Mouse (Mus musculus): Measurements from ENCODE around the gene Slc19a2.

Gene Slc19a2

DNA sequence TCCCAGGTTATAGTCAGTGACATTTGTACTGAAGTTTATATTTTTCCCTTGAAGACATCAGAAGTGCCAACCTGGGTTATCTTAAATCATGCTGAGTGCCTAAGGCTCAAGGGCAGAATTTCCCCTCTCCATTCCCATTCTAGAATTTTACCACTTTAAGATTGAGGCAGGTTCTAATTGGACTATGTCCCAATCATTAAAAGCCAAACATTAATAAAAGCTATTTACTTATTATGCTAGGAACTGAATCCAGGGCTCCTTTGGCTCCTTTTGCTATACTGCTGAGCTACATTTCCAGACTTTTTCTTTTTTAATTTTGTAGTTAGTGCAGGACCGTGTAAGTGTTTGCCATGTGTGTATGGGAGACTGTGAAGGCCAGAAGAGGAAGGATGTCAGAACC, 2.6 kb downstream of the Slc19a2 start:
- no peak for DNase-seq (ENCODE audit: extremely low read depth, low read depth, low spot score)

DNA sequence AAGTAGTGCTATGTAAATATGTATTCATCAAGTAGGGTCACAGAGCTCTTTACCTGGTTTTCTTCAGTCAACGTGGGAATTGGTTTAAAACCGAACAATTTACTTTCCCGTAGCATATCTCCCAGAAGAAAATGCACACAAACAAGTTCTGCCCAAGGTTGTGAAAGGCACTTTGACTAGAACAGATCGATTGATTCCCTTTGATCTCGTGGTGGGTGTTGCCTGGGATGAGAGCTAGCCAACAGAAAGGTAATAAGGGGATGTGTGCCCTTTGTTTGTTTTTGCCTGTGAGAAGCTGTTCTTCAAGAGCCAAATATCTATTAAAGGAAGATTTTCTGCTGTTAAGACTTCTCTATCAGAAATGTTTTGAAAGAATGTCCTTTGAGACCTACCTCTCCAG, 3.7 kb downstream of the Slc19a2 start:
- DNase-seq (ENCODE audit: extremely low read depth, low read depth, low spot score) = no peak

DNA sequence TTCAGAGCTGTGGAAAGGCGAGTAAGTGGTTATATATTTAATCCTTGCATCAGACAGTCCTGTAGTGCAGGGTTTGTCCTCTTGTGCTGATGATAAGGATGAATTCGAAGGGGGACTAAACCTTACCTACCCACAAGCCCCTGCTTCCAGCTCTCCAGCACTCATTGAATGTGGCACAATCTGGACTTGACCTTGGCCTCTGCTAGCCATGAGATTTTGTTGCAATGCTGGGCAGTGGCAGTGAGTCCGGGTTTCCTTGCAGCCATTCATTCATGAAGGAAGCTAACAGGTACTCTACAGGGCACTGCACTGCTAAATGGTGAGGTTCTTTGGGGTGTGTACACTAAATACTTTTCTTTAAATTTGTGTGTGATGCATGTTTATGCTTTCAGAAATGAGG, 6.0 kb downstream of the Slc19a2 start:
- DNase-seq (ENCODE audit: extremely low read depth, low read depth, low spot score) = no peak

DNA sequence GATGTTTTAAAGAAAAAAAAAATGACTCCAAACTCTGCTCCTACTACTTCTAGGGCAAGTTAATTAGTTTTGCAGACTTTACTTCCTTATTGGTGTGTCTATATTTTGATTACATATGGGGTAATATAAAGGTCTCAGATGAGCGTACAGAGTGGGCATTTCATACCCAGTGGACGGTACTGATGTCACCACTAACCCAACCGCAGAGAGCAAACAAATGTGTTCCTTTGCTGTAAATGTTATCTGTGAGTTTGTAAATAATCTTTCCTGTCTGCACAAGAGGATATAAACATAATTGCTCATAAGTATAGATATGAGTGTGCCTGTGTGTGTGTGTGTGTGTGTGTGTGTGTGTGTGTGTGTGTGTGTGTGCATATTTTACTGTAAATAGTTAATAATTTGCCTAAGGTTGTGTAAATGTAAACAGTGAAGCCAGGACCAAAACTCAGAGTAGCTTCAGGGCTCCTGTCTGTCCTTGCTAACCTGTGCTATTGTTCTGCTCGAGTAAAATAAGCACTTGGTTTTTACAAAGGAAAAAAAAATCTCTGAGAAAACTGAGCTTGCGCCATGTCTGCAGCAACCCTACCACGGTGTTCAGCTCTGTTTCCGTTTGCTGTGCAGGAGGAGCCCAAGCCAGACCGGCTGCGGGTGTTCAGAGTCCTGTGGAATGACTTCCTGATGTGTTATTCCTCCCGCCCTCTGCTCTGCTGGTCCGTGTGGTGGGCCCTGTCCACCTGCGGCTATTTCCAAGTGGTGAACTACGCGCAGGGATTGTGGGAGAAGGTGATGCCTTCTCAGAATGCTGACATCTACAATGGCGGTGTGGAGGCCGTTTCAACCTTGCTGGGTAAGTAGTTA, 11.6 kb downstream of the Slc19a2 start:
- DNase-seq (ENCODE audit: extremely low read depth, low read depth, low spot score) = no peak

DNA sequence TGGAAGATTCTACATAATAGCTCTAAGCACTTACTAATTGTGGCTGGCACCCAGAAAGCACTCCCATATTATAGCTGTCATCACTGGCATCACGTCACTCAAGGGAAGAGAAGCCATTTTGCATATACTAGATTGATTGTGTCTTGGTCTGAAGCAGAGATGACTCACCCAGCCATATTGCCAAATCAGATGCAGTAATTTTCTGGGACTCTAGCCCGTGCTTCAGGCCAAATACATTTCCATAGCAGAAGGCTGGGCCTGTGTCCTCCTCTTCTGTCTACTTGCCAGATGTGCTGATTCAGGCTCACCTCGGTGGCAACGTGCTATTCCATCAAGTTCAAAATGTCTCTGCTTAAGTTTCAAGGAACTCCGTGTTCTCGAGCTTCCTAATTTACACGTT, 12.7 kb downstream of the Slc19a2 start:
- DNase-seq (ENCODE audit: extremely low read depth, low read depth, low spot score) = peak; percentile 93

DNA sequence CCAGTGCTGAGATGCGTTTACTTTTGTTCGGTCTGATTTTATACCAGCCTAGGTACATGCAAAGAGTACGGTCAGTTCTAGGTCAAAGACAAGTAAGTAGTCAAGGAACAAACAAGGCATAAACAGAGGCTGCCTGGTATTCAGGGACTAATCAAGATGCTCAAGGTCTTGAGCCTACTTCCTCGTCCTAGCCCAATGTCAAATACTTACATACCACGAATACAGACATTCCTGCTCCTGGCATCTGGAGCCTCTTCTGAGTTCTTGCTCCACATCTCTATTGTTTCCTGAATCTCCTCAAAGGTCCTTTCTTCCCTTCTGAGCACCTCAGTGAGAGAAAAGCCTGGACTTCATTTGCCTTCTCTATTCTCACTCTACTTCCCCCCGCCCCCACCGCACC, 22.1 kb downstream of the Slc19a2 start:
- no peak for DNase-seq (ENCODE audit: extremely low read depth, low read depth, low spot score)

DNA sequence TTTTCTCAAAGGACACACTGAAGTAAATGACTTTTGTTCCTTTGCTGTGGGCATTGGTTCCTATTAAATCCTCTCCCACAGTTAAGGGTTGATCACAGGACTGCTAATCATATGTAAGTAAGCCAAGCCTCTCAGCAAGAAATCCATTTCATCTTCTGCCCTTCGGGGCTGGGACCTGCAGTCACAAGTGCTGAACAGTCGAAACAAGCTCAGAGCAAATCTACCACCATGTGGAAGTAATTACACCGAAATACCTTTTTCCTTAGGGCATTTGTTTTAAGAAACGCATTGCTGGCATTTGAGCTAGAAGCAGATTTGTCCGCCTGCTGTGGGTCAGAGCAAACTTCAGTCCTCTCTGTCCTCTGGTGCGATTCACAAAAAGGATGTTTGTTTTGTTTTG, 24.8 kb downstream of the Slc19a2 start:
- no peak for DNase-seq (ENCODE audit: extremely low read depth, low read depth, low spot score)

DNA sequence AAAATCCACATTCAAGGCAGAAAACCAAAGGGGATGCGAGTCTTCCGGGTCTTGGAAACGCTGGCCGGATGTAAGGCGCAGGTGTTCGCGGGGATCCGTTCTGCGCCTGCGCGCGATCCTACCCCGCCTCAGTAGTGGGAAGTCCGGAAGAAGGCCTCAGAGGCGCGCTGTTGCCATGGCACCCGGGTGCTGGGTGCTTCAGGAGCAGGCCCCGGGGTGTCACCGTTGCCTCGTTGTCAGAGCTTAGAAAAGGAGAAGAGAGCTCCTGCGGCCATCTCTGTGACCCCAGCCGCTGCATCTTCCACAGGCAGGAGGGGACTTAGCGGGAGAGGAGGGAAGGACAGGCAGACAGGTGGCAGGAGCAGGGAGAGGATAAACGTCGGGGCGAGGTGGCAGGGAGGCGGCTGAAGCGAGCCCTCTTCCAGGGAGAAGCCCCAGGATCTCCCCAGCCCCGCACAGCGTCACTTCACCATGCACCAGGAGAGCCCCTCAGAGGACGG, 26.7 kb downstream of the Slc19a2 start, which contains the start of gene Ccdc181:
Gene Ccdc181, plus strand, starts transcription at position 131 of the 500 bp plus-strand sequence.
- DNase-seq (ENCODE audit: extremely low read depth, low read depth, low spot score) = peak; percentile 26

DNA sequence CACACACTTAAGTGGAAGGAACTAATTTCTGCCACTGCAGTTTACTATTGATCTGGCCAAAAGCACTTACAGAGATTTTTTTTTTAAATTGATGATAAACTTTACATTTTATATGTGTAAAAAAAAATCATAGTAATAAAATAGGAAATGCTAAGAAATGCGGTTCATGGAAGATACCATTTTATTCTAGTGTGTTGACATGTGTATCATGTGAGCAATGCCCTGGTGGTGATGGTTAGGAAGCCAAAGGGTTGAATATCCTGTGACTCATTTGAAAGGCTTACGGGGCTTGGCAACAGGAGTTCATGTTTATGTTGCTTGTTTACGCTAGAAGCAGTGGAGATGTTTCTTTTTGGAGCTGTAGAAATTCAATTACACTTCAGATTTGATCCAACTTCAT, 27.7 kb downstream of the Slc19a2 start:
- no peak for DNase-seq (ENCODE audit: extremely low read depth, low read depth, low spot score)

DNA sequence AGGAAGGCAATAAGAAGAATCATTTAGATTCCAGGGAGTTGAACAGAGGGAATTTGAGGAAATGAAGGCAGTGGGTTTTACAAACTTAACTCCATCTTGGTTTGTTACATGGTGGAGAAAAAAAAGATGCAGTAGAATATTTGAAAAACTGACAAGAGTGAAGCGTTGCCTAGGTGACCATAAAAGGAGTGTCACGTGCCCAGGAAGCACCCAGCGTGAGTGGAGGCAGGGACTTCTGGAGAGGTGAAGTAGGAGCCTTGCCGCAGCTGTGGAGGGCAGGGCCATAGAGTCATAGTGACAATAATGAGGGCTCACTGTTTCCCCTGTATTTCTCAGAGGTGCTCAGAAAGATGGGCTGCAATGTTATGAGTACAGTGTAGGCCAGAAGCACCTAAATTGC, 30.5 kb downstream of the Slc19a2 start:
- no peak for DNase-seq (ENCODE audit: extremely low read depth, low read depth, low spot score)

DNA sequence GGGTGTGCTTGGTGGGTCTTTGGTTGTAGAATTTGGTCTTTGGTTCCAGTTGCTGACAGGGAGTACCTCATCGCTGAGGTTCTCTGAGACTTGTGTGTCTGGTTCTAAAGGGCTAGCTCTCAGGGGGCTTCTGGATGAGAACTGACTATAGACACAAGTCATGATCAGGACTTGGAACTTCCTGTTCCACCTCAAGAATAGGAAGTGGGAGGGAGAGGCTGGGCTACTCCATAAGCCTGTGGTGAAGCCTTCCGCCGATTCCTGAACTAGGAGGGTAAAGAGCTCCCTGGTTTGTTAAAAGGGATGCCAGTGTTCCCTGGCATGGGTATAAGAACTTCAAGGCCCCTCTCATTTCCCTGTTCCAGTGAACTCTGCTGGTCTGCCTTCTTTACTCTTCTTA, 35.2 kb downstream of the Slc19a2 start:
- no peak for DNase-seq (ENCODE audit: extremely low read depth, low read depth, low spot score)

DNA sequence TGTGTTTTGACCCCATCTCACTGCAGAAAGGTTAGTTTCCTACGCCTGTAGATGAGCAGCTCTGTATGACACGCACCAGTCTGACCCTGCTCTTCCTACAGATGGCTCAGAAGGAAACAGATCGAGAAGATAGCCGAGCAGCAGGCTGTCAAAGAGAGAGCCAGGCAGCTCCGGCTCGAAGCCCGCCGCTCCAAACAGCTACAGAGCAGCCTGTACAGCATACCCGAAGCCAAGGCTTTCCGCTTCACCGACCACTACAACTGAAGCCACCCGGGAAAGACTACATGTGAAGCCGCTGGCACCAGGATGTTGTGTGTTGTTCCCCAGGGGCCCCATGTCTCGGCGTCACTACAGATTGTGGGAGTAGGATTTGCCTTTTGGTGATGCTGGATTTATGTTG, 38.6 kb downstream of the Slc19a2 start:
- DNase-seq (ENCODE audit: extremely low read depth, low read depth, low spot score) = no peak

DNA sequence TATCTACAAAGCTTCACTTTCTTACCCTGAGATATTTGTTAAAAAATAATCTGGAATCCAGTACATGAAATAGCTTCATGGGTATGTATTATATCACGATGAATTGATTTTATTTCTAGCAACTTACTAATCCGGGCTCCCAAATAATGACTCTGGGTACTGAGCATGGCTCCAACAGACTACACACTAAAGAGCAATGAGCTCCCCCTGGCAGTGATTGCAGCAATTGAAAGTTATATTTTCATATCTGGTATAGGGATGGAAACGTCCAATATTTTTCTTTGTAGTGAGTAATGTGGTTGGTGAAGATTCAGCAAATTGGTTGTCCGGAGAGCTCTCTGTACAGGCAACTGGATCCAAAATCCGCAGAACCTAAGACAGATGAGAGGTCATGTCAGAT, 43.2 kb downstream of the Slc19a2 start:
- DNase-seq (ENCODE audit: extremely low read depth, low read depth, low spot score) = no peak

DNA sequence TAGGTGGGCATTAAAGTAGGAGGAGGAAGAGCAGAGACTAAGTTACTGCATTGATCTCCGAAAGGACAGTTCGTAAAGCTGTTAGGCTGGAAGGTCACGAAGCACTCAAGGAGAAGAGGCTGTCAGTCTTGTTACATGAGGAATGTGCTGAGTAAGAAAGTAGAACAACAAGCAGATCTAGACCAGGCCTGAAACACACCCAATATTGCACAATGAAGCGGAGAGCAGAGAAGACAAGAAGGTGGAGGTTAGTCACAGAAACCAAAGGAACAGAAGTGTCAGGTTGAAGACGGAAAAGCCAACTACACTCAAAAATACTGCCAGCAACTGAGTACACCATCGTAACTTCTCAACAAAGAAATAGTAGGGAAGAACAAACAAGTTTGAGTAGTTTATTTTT, 45.2 kb downstream of the Slc19a2 start:
- no peak for DNase-seq (ENCODE audit: extremely low read depth, low read depth, low spot score)

DNA sequence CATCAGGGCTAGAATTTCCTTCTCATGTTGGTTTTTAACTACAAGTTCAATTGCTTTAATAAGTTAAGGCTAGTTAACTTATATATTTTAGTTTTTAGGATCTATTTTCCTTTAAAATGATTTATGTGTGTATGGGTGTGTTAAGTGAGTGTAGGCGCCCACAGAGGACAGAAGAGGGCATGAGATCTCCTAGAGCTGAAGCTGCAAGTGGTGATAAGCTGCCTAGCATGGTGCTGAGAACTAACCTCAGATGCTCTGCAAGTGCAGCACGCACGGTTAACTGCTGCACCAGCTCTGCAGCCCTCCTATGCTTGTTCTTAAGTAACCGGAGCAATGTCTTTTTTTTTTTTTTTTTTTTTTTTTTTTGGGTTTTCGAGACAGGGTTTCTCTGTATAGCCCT, 47.6 kb downstream of the Slc19a2 start:
- no peak for DNase-seq (ENCODE audit: extremely low read depth, low read depth, low spot score)

DNA sequence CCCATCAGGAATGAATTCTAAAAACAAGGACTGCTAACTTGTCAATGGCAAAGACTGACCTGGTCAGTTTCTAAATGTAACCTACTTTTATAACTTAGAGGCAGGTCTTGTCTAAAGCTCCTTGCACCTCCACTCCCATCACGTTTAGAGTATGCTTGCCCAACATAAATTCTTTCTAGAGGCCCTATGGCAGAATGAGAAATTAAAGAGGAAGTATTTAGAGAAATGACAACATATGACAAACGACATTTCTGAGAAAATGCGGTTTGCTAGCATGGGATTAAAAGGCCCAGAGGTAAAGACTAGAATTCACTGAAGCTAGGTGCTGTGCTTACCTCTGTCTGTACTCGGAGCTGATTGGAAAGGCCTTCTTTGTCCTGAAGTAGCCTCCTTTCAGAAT, 53.1 kb downstream of the Slc19a2 start:
- no peak for DNase-seq (ENCODE audit: extremely low read depth, low read depth, low spot score)

DNA sequence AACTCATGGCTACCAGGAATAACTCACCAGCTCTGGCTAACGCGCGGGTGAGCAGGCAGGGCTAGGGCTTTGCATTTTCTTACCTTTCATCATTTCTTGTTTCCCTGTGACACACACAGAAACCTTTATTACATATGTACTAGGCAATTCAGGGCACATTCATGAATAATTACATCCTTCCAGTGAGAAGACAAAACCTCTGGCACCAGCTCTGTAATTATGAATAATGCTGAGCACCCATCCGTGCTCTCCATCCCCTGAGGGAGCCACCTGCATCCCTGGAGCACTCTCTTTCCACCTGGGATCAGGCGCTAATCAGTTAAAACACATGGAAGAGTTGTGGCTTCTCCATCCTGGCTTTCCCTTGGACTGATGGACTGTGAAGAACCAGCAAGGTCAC, 55.0 kb downstream of the Slc19a2 start, which contains the start of gene Nme7:
Gene Nme7, plus strand, starts transcription at position 301 of the 400 bp plus-strand sequence.
- DNase-seq (ENCODE audit: extremely low read depth, low read depth, low spot score) = no peak

DNA sequence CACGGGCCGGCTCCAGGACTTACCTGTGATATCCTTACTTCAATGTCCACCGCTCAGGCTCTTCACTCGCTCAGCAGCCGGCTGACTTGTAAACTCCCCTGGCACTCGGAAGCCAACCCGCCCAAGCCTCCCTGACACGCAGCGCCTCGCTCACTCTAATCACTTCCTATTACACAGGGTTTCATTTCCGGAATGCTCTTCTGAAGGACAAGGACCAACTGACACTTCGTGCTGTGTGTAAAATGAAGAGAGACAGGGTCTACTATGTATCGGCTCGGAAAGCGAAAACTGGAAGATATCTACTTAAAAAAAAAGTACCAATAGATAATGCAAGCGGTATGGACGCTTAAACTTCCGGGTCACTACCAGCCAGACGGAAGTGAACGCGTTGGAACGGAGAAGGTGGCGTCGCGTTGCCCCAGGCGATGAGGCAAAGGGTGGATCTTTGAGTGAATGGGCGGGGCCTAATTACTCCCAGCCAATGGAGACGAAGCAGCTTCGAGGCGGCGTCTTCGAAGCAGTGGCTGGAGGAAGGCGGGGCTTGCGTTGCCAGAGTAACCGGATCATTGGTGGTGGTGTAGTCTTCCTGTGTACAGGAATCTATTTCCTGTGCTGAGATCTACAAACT, 58.4 kb downstream of the Slc19a2 start, which contains the start of gene Blzf1:
Gene Blzf1, minus strand, starts transcription at position 366 of the 628 bp plus-strand sequence.
- DNase-seq (ENCODE audit: extremely low read depth, low read depth, low spot score) = peak; percentile 81

DNA sequence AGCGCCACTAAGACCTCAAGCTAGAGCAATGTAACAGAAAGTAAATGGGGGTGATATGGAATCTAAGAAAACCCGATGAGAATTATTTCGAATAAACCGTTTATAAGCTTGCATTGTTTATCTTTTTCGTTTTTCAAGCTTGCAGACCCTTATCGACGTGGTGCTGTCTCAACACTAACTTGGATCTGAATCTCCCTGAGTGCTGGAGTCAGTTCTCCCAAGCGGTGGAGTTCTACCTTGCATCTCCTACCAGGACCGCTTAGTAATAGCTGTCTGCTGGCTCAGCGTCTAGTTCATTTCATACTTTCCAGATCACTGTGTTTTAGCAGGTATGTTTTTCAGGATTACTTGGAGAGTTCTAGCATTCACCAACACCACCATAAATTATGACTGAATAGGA, 59.1 kb downstream of the Slc19a2 start:
- DNase-seq (ENCODE audit: extremely low read depth, low read depth, low spot score) = no peak

DNA sequence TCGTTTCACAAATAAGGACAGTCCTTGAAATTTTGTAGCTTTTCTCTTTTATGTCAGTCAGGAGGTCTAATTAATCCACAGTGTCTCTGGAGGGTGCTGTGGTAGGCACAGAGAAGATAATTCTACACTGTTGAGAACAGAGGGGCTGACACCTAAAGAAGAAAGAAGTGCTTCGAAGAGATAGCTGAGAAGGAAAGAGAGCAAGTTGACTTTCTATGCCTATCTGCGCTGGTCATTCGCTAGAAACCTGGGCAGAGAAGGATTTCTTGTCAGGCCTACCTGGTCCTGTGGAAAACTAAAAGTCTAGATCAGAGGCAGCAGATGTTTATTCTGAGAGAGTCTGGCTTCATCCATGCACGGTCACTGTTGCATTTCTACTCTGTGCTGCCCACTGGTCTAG, 65.2 kb downstream of the Slc19a2 start:
- no peak for DNase-seq (ENCODE audit: extremely low read depth, low read depth, low spot score)

All from fat pad, adult 2 months (tissue).